16 mouse cellular contexts compared by ENCODE assay signal in genomic region chr3:147537584-147537983, GRCm38 (mm10).
"Had no signal": no experiment of that assay in that cellular context is flagged by ENCODE, and none has a peak within 500 bp of the region (broad histone marks: within the 10 kb centered on the region; RNA-seq: fewer than 3 reads in every experiment).

No protein-coding gene starts in this region.

- H3K36me3 ChIP-seq: liver, embryonic 13.5 days; midbrain, embryonic 10.5 days; neural tube, embryonic 12.5 days; neural tube, embryonic 15.5 days had no signal

- H3K4me3 ChIP-seq: liver, embryonic 13.5 days; megakaryocyte, embryonic 14.5 days; midbrain, embryonic 10.5 days; neural tube, embryonic 12.5 days; neural tube, embryonic 15.5 days had no signal

- ATAC-seq: intestine, postnatal 0 days had no signal

- H3K4me1 ChIP-seq: liver, embryonic 13.5 days; megakaryocyte, embryonic 14.5 days; midbrain, embryonic 10.5 days; neural tube, embryonic 12.5 days; neural tube, embryonic 15.5 days had no signal

- H3K9ac ChIP-seq: liver, embryonic 13.5 days; neural tube, embryonic 12.5 days; neural tube, embryonic 15.5 days had no signal

- DNase-seq: kidney, adult 2 months; kidney, postnatal 25 days; liver, embryonic 13.5 days; lung, adult 2 months; midbrain, embryonic 14.5 days; right cerebral cortex, adult 18-20 months; right cerebral cortex, postnatal 14 days; right cerebral cortex, postnatal 4 days; thymus, postnatal 25 days had no signal

- H3K27ac ChIP-seq: kidney, postnatal 0 days; liver, embryonic 13.5 days; midbrain, embryonic 10.5 days; neural tube, embryonic 12.5 days; neural tube, embryonic 15.5 days; stomach, postnatal 0 days had no signal

- H3K4me2 ChIP-seq: liver, embryonic 13.5 days; neural tube, embryonic 12.5 days; neural tube, embryonic 15.5 days had no signal

- H3K27me3 ChIP-seq: liver, embryonic 13.5 days; megakaryocyte, embryonic 14.5 days; neural tube, embryonic 12.5 days; neural tube, embryonic 15.5 days had no signal

- H3K9me3 ChIP-seq: liver, embryonic 13.5 days; midbrain, embryonic 10.5 days; neural tube, embryonic 12.5 days; neural tube, embryonic 15.5 days had no signal
